Mouse (Mus musculus) erythroblast, embryonic 14.5 days (primary cell): ENCODE data around the gene Wdr38.

ENCODE experiments used
- GATA1 ChIP-seq: IDR thresholded peaks from 2 replicates; pipeline ENCODE4 v1.6.1; 2012; ENCODE audit warnings: low read length, inconsistent platforms, mixed read lengths
- TAL1 ChIP-seq: IDR thresholded peaks from 3 replicates; pipeline ENCODE4 v1.6.1; 2012; ENCODE audit warnings: low read length, inconsistent platforms, mixed read lengths

DNA sequence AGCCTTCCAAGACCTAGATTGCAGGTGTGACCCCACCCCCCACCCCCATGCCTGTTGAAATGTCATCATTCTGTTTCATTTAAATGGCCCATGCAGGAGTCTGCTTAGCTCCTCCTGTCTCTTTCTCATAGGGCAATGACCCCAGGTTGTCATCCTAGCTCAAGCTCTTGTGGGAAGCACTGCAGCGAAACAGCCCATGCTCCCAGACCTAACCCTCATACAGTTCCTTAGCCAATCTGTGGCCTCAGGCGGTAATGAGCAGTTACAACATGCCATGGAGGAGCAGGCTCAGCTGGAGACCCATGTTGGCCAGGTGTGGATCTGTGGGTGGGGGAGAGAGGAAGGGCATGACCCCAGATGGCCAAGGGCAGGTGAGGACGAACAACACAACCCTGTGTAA, 22.1 kb upstream of the Wdr38 start:
- no peak for TF ChIP-seq GATA1
- TF ChIP-seq TAL1, result no peak
